Mouse (Mus musculus): ENCODE data around the gene Gm10772.
"Not testable (repeated sequence)": the region's sequence is repeated elsewhere in the genome, so short reads cannot be mapped to it uniquely, and the experiment has no call there.

The Gm10772 gene

DNA sequence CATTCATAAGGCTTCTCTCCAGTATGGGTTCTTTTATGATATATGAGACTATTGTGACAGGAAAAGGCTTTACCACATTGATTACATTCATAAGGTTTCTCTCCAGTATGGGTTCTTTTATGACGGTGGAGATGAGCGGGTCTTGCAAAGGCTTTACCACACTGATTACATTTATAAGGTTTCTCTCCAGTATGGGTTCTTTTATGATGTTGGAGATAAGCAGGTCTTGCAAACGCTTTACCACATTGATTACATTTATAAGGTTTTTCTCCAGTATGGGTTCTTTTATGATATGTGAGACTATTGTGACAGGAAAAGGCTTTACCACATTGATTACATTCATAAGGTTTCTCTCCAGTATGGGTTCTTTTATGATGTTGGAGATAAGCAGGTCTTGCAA lies at the start of gene Gm10772:
Gene Gm10772, minus strand, starts transcription at position 101 of the 400 bp plus-strand sequence.
- not testable (repeated sequence) for DNase-seq (ENCODE audit: extremely low spot score, low spot score)

DNA sequence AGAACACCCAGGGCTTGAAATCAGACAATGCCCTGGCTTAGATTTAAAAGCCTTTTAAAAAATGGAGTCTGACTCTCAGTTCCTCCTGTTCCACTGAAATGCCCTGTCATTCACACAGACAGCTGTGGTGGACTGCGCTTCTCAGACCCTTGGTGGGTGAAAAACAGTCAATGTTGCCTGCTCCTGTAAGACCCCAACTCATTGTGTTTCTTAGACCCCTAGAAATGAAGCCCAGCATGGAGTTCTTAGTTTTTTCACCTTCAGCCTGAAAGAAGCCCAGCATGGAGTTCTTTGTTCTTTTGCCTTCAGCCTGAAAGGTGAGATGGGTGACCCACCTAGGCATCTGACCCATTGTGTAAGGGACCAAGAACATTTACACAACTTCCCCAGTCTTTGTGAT lies 36.5 kb upstream of the Gm10772 start:
- DNase-seq (ENCODE audit: extremely low spot score, low spot score) = not testable (repeated sequence)

DNA sequence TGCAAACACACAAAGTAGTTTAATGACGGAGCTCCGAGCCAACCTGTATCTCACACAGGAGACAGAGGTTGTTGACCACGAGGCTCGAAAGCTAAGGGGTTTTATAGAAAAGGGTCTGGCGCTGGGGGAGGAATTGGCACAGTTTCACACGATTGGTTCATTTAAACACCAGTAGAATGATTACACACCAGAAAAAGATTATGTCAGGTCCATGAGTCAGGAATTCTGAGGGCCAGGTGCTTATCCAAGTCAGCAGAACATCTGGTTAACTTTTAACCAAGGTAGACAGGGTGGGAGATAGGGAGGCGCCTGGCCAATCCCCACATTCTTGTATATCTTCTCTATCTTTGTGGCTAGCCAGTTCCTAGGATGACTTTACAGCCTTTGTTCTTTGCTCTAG lies 35.8 kb upstream of the Gm10772 start:
- DNase-seq (ENCODE audit: extremely low spot score, low spot score) = not testable (repeated sequence)

DNA sequence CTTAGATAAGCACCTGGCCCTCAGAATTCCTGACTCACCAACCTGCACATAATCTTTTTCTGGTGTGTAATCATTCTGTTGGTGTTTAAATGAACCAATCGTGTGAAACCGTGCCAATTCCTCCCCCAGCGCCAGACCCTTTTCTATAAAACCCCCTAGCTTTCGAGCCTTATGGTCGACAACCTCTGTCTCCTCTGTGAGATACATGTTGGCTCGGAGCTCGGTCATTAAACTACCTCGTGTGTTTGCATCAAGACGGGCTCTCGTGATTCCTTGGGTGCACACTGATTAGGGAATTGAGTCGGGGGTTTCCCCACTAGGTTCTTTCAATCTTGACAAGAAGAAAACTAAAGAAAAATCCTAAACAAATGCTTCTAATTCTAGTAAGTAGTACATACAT lies 13.0 kb downstream of the Gm10772 start:
- DNase-seq (ENCODE audit: extremely low spot score, low spot score) = no peak

DNA sequence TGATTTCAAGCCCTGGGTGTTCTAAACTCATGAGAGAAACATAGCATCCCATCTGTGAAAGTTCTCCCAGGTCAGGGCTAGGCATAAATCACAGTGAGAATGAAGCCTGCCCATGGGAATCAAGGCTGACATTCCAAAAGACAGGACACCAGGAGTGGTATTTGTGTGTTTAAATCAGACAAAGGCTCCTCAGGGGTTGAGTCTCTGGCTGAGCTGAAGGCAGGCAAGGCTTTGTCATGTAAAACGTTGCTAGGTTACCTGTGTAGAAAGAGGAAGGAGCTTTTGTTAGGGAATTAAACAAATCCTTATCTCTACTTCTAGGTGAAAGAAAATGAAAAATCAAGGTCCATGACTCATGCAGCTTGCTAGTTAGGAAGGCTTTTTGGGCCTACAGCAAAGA lies 13.6 kb downstream of the Gm10772 start:
- DNase-seq (ENCODE audit: extremely low spot score, low spot score) = not testable (repeated sequence)

DNA sequence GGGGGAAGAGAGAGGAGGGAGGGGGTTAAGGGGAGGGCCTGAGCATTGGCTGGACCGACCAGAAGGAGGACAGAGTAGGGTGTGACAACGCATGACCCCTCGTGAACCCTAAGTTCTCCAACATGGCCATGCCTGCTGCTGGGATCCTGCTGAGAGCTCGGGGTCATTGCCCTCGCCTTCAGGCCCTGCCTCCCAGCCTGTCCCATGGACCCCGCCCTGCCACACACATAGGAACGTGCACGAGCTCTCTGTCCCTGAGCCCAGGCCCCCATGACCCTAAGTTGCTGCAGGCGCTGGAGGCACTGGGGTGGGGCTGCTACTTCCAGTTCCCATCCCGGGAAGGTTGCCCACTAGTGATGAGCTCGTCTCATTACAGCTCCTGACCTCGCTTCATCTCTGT lies 48.2 kb downstream of the Gm10772 start:
- not testable (repeated sequence) for DNase-seq (ENCODE audit: extremely low spot score, low spot score)

All from neural tube, embryonic 10.5 days (tissue).